Mouse (Mus musculus): ENCODE data around the gene Zfp626. TPM values are rescaled to one million over a fixed set of nuclear protein-coding genes. Genes with fewer than 3 reads are reported as not detected.
"Not testable (repeated sequence)": the region's sequence is repeated elsewhere in the genome, so short reads cannot be mapped to it uniquely, and the experiment has no call there.

Zfp626 gene
- polyA plus RNA-seq, 1 experiment = not detected

- TF ChIP-seq POLR2A (IDR thresholded peaks at IDR 0.05; ENCODE audit: insufficient read depth, low read depth, low read length) = no peak
- TF ChIP-seq CTCF (IDR thresholded peaks at IDR 0.05; ENCODE audit: insufficient read depth, low read depth, low read length) = no peak
- WGBS = 20% methylated on average over 10 of the region's 10 CpGs
- Histone ChIP-seq H3K4me3 (ENCODE audit: insufficient read depth, low read depth, low read length) (no peak overlapping the region), H3K4me1 (ENCODE audit: control insufficient read depth, insufficient read depth, low read length) (peaks cover 4% of the 10 kb centered on the region; the same call in 1 of the 2 replicates), H3K27ac (ENCODE audit: insufficient read depth, low read depth, low read length) (no peak overlapping the region)
These were observed 52.6 kb downstream of the Zfp626 start for GRCm38 (mm10) chr7:27859301-27860251.

DNA sequence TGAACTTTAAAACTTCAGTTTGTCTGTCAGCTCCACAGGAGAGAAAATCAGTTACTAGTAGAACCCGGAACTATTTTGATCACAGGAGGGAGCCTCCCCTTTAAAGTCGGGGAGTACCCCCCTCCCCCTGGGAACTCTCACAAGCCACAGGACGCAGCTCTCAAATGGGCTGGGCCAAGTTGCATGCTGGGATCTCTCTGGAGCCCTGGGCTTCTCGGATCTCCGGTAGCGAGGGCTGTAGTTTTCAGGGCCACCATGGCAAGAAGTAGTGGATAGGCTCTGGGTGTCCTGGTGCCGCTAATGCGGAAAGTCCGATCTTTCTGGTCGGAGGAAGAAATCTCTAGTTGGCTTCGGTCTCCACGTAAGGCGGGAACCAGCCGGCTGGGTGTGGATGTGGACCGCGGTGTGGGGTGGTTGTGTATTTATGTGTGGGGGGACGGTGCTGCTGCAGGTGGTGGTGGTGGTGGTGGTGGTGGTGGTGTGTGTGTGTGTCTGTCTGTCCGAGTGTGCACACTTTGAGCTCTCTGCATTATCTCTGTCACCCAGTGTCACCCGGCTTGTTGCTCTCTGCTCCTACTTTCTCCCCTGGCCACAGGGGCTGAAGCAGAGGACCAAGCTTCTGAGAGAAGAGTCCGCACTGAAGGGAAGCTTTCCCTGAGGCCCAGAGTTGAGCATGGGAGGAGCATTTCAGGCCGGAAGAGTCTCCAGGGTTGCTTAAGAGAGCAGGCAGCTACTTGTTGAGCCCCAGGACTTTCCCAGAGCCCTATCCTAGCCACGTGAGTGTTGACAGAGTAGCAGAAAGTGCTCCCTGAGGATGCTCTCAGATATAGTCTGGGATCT is 53.6 kb downstream of the Zfp626 start:
- H3K27ac ChIP-seq (ENCODE audit: insufficient read depth, low read depth, low read length) = no peak overlapping the region
- H3K4me3 ChIP-seq (ENCODE audit: insufficient read depth, low read depth, low read length) = peak overlapping the region; percentile 62
- TF ChIP-seq POLR2A (IDR thresholded peaks at IDR 0.05; ENCODE audit: insufficient read depth, low read depth, low read length) (no peak), CTCF (IDR thresholded peaks at IDR 0.05; ENCODE audit: insufficient read depth, low read depth, low read length) (no peak)
- WGBS = under 1% methylated on average over 22 of the region's 22 CpGs
- peaks cover 4% of the 10 kb centered on the region; the same call in 1 of the 2 replicates for H3K4me1 ChIP-seq (ENCODE audit: control insufficient read depth, insufficient read depth, low read length)

- not testable (repeated sequence) for H3K27ac ChIP-seq (ENCODE audit: insufficient read depth, low read depth, low read length); H3K4me1 ChIP-seq (ENCODE audit: control insufficient read depth, insufficient read depth, low read length); H3K4me3 ChIP-seq (ENCODE audit: insufficient read depth, low read depth, low read length)
- 88% methylated on average over 5 of the region's 5 CpGs for WGBS
These were observed 55.6 kb downstream of the Zfp626 start for GRCm38 (mm10) chr7:27862578-27862977.

Other genes starting within 250 kb of the Zfp626 start
- not detected in 2 replicates for gene Akt2, start 215.6 kb upstream of the Zfp626 start, polyA plus RNA-seq (2012; ENCODE audit: insufficient read depth, insufficient read length, low replicate concordance, missing spikeins)
- gene Ttc9b, start 153.3 kb upstream of the Zfp626 start, polyA plus RNA-seq (2012; ENCODE audit: insufficient read depth, insufficient read length, low replicate concordance, missing spikeins) = not detected in 2 replicates
- gene Map3k10, start 132.6 kb upstream of the Zfp626 start, polyA plus RNA-seq (2012; ENCODE audit: insufficient read depth, insufficient read length, low replicate concordance, missing spikeins) = not detected in 2 replicates
- not detected in 2 replicates for gene Zfp607b, start 117.9 kb upstream of the Zfp626 start, polyA plus RNA-seq (2012; ENCODE audit: insufficient read depth, insufficient read length, low replicate concordance, missing spikeins)
- not detected in 2 replicates for gene Zfp60, start 75.8 kb upstream of the Zfp626 start, polyA plus RNA-seq (2012; ENCODE audit: insufficient read depth, insufficient read length, low replicate concordance, missing spikeins)
- gene Zfp59, start 31.4 kb downstream of the Zfp626 start, polyA plus RNA-seq (2012; ENCODE audit: insufficient read depth, insufficient read length, low replicate concordance, missing spikeins) = not detected in 2 replicates
- gene Zfp607a, start 50.3 kb downstream of the Zfp626 start, polyA plus RNA-seq (2012; ENCODE audit: insufficient read depth, insufficient read length, low replicate concordance, missing spikeins) = not detected in 2 replicates
- gene Zfp974, start 122.3 kb downstream of the Zfp626 start, polyA plus RNA-seq (2012; ENCODE audit: insufficient read depth, insufficient read length, low replicate concordance, missing spikeins) = not detected in 2 replicates
- not detected in 2 replicates for gene Zfp780b, start 172.0 kb downstream of the Zfp626 start, polyA plus RNA-seq (2012; ENCODE audit: insufficient read depth, insufficient read length, low replicate concordance, missing spikeins)
- gene Zfp850, start 206.9 kb downstream of the Zfp626 start, polyA plus RNA-seq (2012; ENCODE audit: insufficient read depth, insufficient read length, low replicate concordance, missing spikeins) = not detected in 2 replicates
- gene Psmc4, start 242.9 kb downstream of the Zfp626 start, polyA plus RNA-seq (2012; ENCODE audit: insufficient read depth, insufficient read length, low replicate concordance, missing spikeins) = 468 TPM in 1 of 2 replicates, not detected in the other